Mouse (Mus musculus): ENCODE measurements at regions not wholly inside any gene's neighbourhood (a gene's known extent, or its start where the extent isn't known, plus 50 kb on each side); places are given as distances from the start of the nearest gene placed in this dataset.

DNA sequence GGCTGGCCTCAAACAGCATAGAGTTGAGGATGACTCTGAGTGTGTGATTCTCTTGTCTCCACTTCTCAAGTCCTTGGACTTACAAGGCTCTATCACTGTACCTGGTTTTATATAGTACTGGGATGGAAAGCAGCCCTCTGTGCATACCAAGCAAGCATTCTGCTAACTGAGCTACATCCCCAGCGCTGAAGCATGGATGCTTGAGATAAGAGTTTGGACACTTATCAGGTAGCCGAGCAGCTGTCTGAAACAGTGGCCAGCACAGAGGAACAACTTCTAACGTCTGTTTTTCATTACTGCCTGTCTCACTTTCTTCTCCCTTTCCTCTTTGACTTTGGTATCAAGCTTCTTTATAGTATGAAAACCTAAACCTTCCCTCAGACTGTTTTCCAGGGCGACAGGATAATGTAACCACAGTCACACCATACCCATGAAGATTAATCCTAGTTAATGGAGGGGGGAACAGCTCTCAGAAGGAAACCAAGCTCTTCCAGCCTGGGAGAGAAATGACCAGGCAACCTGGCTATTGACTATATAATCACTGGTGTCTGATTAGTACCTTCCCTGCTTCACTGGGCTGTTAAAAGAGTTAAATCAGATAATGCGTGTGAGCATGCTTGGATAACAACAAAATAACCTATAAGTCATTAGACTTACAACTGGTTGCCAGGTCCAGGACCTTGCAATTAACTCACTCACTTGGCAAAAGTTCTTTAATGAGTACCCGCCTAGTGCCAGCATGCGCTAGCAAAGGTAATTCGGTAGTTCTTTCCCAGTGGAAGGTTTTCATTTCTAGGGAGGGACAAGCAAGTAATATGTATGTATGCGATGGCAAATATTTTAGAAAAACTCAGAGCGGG lies 382.5 kb downstream of the Brinp2 start:
- DNase-seq: no peak

GRCm38 (mm10) chr1:157974656-157975055 lies 381.5 kb downstream of the Brinp2 start:
- DNase-seq: no peak

- no peak for DNase-seq
These were observed 337.0 kb downstream of the Brinp2 start for GRCm38 (mm10) chr1:158019161-158019560.

GRCm38 (mm10) chr1:158039756-158040155 lies 316.4 kb downstream of the Brinp2 start:
- no peak for DNase-seq

DNA sequence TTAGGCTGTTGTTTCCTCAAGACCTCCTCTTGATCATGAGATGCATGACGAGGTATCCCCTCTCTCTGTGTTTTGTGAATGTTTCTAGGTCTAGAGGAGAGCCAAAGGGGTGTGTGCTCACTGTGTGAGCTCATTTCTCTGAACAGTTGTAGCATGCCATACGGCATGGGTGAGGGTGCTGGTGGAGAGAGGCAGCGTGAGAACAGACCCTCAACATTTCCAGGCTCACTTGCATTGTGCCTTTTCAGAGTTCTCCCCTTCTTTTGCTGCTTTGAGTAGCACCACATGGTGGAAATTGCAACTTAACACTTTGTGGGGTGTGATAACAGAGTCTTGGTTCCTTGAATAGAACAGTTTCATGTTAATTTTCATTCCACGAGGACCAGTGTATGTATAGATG lies 315.8 kb downstream of the Brinp2 start:
- DNase-seq: peak; percentile 8

DNA sequence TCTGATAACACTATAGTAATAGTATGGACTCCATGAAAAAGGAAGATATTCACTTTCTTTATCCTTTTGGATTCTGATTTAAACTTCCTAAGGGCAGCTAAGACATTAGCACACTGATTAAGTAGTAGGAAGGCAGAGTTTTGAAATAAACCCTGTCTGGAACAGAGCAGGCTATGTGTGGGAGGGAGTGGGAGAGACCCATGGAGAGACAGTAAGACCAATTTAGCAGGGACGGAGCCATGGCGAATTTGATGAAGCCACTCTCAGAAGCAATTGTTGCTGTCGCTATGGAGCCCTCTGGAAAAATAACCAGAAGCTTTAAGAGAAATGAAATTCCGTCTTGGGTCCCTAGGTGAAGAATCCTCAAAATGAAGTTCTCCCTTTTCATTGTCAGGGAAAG lies 303.5 kb downstream of the Brinp2 start:
- DNase-seq: no peak

- DNase-seq: no peak
These were observed 301.2 kb downstream of the Brinp2 start for GRCm38 (mm10) chr1:158054961-158055360.

DNA sequence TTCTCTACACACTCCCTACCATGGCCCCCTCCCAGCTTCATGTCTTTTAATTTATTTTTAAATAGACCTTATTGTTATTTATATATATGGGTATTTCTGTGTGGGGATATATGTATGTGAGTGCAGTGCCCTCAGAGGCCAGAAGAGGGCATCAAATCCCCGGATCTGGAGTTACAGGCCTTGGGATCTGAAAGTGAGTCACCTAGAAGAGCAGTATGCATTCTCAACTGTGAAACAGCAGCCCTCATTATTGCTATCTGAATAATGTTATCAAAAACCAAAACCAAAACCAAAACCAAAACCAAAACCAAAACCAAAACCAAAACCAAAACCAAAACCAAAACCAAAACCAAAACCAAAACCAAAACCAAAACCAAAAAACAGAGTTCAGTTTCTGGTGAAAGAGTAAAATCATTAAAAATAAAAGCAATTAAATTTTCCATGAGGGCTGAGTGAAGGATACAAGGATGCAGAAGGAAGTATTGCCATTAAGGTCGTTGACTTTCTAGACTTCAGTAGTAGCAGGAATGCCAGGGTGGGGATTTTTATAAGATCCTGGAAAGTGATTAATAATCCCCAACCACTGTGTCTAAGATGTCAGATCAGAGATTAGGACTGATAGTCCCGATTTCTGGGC lies 299.0 kb downstream of the Brinp2 start:
- no peak for DNase-seq

GRCm38 (mm10) chr1:158057789-158058188 lies 298.3 kb downstream of the Brinp2 start:
- no peak for DNase-seq

DNA sequence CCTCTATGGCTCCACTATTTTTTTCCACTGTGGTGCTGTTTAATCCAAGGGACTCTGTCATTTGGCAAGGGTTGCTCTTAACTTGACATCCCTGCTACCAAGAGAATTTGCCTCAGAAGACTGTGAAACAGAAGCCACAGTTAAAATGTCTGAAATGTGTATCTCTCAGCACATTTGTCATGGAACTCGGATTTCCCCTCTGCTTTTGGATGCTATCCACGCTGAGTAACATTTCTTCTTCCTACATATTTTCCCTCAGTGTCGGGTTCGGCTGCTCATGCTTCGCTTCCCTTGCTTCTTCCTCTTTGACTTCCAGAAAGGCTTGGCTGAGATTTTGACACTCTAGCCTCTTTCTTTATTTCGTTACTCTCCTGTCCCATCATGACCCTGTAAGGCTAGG lies 294.1 kb downstream of the Brinp2 start:
- DNase-seq: no peak

DNA sequence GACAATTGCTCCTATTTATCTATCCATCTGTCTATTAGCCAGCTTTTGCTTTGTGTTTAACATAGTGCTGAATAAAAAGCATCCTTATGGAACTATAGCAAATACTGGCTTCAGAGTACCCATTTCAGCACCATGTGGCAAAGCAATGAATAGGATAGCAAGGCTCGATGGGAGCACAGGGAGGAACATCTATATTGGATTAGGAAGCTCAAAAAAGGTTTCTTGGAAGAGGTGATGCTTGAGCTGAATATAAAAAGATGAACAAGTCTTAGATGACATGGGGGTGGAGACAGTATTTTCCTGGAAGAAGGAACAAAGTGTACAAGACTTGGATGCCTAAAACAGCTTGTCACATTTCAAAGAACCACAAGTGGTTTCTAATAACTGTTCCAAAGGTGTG lies 273.9 kb downstream of the Brinp2 start:
- DNase-seq: no peak

DNA sequence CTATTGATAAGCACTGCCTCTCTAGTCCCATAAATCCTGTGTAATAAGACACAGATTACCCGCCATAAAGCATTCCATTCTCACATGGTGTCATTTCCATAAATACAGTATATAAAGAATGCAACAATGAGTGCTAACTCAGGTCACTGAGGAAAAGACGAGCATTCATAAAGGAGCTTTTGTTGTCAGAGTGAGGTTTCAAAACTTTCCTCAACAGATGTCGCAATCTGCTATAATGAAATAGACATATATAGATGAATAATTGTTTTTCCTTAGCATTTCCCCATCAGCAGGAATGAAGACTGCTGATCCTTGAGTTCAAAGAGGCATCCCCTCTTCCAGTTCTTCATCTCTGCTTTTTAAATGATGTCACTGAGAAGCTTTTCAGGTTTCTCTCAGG lies 270.3 kb downstream of the Brinp2 start:
- no peak for DNase-seq

- DNase-seq: peak; percentile 5
These were observed 258.6 kb downstream of the Brinp2 start for GRCm38 (mm10) chr1:158097500-158097899.

DNA sequence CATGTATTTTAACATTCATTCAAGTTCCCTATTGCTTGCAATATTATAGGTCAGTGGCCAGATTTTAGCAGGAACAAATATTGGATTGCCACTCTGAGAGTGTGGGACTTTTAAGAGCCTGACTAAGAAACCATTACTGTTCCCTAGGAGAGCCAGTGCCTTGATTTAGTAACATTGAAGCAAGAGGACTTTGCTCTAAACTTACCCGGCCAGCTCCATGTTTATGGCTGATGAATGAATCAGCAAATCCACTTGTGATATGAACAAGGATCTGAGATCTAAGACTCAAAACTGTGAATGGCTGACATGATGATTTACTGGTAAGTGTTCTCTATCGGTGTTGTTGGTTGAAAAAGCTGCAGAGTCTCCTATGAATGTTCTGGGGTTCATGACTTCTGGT lies 236.4 kb downstream of the Brinp2 start:
- DNase-seq: no peak

DNA sequence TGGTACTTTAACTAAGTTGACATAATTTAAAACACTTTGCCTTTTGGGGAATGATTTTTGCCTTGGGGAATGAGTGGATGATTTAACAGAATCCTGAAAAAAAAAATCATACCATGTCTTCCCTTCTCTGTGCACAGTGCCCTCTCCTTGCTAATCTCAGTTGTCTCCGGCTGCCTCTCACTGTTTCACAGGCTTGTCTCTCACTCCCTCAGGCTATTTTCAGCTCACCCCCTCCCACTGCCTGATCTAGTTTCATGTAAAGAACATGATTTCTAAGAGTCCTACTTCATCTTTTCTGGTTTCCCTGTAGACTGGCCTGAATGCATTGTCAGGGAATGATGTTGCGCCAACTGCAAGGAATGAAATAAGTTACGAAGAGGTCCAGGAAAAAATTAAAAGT lies 231.2 kb downstream of the Brinp2 start:
- DNase-seq: peak; percentile 18

DNA sequence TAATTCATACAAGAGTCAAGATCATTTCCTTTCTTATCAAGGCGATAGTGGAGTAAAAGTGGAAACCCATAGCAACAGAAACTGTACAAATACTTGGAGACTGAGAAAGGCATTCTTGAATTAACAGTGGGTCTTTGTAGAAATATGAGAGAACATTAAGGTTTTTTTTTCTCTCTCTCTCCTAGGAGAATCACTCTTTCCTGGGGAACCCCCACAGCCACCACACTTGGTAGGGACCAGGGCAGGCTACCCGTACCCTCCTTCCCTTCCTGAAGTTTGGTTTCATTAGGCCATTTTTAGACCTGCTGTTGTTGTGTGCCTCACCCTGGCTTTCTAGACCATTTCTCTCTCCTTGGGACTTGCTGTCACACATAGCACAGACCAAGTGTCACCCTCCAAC lies 229.9 kb downstream of the Brinp2 start:
- no peak for DNase-seq

DNA sequence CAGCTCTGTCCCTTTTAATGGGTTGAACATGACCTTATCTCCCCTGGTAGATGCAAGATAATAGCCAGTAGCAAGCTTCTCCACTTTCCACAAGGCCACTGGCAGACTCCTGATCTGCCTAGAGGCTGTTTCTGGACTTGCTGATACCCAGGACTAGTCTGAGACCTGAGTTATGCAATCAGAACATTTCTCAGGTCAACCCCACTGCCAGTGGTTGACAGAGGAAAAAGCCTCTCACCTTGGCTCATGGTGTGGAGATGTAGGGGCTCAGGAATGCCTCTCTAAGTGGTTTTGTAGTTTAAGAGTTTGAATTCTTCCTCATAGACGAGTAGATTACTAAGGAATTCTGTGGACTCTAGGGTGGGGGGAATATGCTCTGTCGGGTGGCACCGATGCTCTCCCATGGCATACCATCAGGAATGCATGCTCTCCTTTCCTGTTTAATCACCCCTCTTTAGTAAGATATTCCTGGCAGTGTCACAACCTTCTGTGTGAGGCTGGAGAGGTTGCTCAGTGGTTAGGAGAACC lies 226.8 kb downstream of the Brinp2 start:
- DNase-seq: no peak

DNA sequence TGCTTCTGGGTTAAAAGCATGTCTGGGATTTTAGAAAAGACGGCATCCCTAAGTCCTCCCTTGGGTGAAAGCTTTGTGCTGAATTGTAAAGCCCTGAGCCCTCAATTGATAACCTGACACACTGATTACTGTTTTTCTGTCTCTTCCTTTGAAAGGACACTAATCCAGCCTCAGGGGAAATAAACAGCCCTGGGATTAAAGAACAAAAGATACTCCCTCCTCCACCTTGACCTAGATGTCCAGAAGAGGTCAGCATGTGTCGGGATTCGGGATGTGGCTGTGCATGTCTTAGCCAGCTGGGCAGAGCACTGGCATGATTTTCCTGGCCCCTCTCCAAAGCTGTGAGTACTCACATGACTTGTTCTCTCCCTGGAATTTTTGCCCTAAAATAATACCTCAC lies 208.6 kb downstream of the Brinp2 start:
- DNase-seq: no peak

DNA sequence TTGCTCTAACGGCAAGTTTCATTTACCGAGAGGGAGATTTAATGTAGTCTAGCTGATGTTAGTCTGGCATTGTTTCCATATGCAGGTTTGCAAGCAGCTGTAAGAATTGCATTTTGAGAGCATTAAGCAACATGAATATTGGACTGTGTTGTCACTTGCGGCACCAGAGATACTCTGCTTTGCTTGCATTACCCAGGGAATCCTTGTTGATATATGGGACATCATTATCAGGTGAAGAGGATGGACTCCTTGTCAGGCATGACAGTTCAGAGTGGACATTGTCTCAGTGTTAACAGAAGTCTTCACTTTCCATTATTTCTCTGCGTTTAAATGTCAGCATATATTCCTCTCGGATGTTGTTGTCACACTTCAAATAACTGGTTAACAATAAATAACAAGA lies 208.1 kb downstream of the Brinp2 start:
- DNase-seq: no peak

- no peak for DNase-seq
These were observed 195.0 kb downstream of the Brinp2 start for GRCm38 (mm10) chr1:158161111-158161510.

DNA sequence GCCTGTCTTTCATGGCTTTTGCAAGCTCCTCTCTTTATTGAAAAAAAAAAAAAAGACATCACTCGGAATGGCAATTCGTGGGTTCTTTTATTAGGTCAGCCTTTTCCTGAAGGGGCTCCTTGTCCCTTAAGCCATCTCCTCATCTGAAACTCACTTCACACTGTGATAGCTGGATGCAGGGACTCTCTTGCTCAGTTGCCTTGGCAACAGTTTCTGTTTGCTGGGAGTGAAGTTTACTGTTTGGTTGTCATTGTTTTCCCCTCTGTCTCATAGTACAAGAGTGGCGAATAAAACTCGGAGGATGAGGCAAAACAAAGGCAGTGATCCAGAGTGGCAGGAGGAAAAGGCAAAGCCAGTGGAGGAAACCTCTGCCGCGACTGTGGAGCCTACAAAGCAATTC lies 194.6 kb downstream of the Brinp2 start:
- DNase-seq: no peak

GRCm38 (mm10) chr1:158163411-158163810 lies 192.7 kb downstream of the Brinp2 start:
- no peak for DNase-seq

- DNase-seq: no peak
These were observed 186.1 kb downstream of the Brinp2 start for GRCm38 (mm10) chr1:158170006-158170405.

GRCm38 (mm10) chr1:158180095-158180494 lies 176.0 kb downstream of the Brinp2 start:
- DNase-seq: no peak
